Mouse (Mus musculus): ENCODE results near the gene Cd33. TPM values are rescaled to one million over a fixed set of nuclear protein-coding genes. Genes with fewer than 3 reads are reported as not detected.

Cd33 gene
- 2.1 and 6.2 TPM in 2 replicates for polyA plus RNA-seq (2012; rRNA removed)

GRCm38 (mm10) chr7:43544225-43544977, at the start of gene Cd33:
Gene Cd33, minus strand, starts transcription at chr7:43544428.

GRCm38 (mm10) chr7:43579440-43580171, 35.4 kb upstream of the Cd33 start, which contains the start of gene Zfp719:
Gene Zfp719, plus strand, starts transcription at chr7:43579610.

GRCm38 (mm10) chr7:43562006-43562633, 17.9 kb upstream of the Cd33 start, which contains the start of gene Zfp658:
Gene Zfp658, plus strand, starts transcription at chr7:43562256.

GRCm38 (mm10) chr7:43489631-43490125, 54.5 kb downstream of the Cd33 start, which contains the start of gene Iglon5:
Gene Iglon5, minus strand, starts transcription at chr7:43490075.

Other genes with a start within 250 kb of the Cd33 start
- gene Zfp715, start 231.1 kb downstream of the Cd33 start, polyA plus RNA-seq (2012; rRNA removed), result 2.2 and 3.1 TPM in 2 replicates
- 0.32 and 0.59 TPM in 2 replicates for gene Siglecf, start 193.1 kb downstream of the Cd33 start, polyA plus RNA-seq (2012; rRNA removed)
- 3.3 and 3.4 TPM in 2 replicates for gene Siglecg, start 136.2 kb downstream of the Cd33 start, polyA plus RNA-seq (2012; rRNA removed)
- gene Lim2, start 116.8 kb downstream of the Cd33 start, polyA plus RNA-seq (2012; rRNA removed), result not detected in 2 replicates
- 3.6 and 4.3 TPM in 2 replicates for gene Nkg7, start 107.4 kb downstream of the Cd33 start, polyA plus RNA-seq (2012; rRNA removed)
- gene Cldnd2, start 103.6 kb downstream of the Cd33 start, polyA plus RNA-seq (2012; rRNA removed), result not detected in 2 replicates
- 66.7 and 91.3 TPM in 2 replicates for gene Etfb, start 100.3 kb downstream of the Cd33 start, polyA plus RNA-seq (2012; rRNA removed)
- 1.4 and 1.9 TPM in 2 replicates for gene Gm45233, start 100.3 kb downstream of the Cd33 start, polyA plus RNA-seq (2012; rRNA removed)
- 11.4 and 11.9 TPM in 2 replicates for gene Vsig10l, start 81.3 kb downstream of the Cd33 start, polyA plus RNA-seq (2012; rRNA removed)
- gene Iglon5, start 54.4 kb downstream of the Cd33 start, polyA plus RNA-seq (2012; rRNA removed), result 4.7 and 5.2 TPM in 2 replicates
- gene 4931406B18Rik, start 38.5 kb downstream of the Cd33 start, polyA plus RNA-seq (2012; rRNA removed), result not detected in 2 replicates
- 1.5 and 1.6 TPM in 2 replicates for gene Zfp658, start 17.8 kb upstream of the Cd33 start, polyA plus RNA-seq (2012; rRNA removed)
- gene Zfp719, start 35.2 kb upstream of the Cd33 start, polyA plus RNA-seq (2012; rRNA removed), result 2.7 and 3.1 TPM in 2 replicates
- 0.38 TPM in 1 of 2 replicates, not detected in the other for gene Zfp819, start 62.7 kb upstream of the Cd33 start, polyA plus RNA-seq (2012; rRNA removed)
- gene Ceacam18, start 90.3 kb upstream of the Cd33 start, polyA plus RNA-seq (2012; rRNA removed), result not detected in 2 replicates
- gene Siglece, start 115.7 kb upstream of the Cd33 start, polyA plus RNA-seq (2012; rRNA removed), result 2.9 and 3.8 TPM in 2 replicates
- gene Ctu1, start 127.6 kb upstream of the Cd33 start, polyA plus RNA-seq (2012; rRNA removed), result 32.2 and 40.1 TPM in 2 replicates
- 0.14 and 0.16 TPM in 2 replicates for gene Klk14, start 146.0 kb upstream of the Cd33 start, polyA plus RNA-seq (2012; rRNA removed)
- gene Klk13, start 168.1 kb upstream of the Cd33 start, polyA plus RNA-seq (2012; rRNA removed), result not detected in 2 replicates
- gene Klk12, start 224.5 kb upstream of the Cd33 start, polyA plus RNA-seq (2012; rRNA removed), result not detected in 2 replicates
- 15.4 and 16.7 TPM in 2 replicates for gene Klk11, start 230.2 kb upstream of the Cd33 start, polyA plus RNA-seq (2012; rRNA removed)
- gene Klk10, start 236.6 kb upstream of the Cd33 start, polyA plus RNA-seq (2012; rRNA removed), result 1.3 and 1.4 TPM in 2 replicates
- not detected in 2 replicates for gene Klk9, start 247.5 kb upstream of the Cd33 start, polyA plus RNA-seq (2012; rRNA removed)

Data from ovary, adult 2 months (tissue).